Mouse (Mus musculus): Measurements from ENCODE around the gene Fam184b. TPM values are rescaled to one million over a fixed set of nuclear protein-coding genes. Genes with fewer than 3 reads are reported as not detected.

Gene Fam184b
- polyA plus RNA-seq (2012; rRNA removed): 1.5 and 2.6 TPM in 2 replicates

- DNase-seq (ENCODE audit: low read depth): peak; percentile 90
- TF ChIP-seq CTCF (IDR thresholded peaks at IDR 0.05; ENCODE audit: borderline replicate concordance, extremely low read depth, insufficient read depth, insufficient read length): no peak
- no peak for TF ChIP-seq POLR2A (IDR thresholded peaks at IDR 0.05; ENCODE audit: borderline replicate concordance, extremely low read depth, insufficient read depth, insufficient read length, poor library complexity, severe bottlenecking)
Measured at GRCm38 (mm10) chr5:45638806-45639714, at the start of gene Fam184b. Fam184b (minus strand) TSS chr5:45639614.

DNA sequence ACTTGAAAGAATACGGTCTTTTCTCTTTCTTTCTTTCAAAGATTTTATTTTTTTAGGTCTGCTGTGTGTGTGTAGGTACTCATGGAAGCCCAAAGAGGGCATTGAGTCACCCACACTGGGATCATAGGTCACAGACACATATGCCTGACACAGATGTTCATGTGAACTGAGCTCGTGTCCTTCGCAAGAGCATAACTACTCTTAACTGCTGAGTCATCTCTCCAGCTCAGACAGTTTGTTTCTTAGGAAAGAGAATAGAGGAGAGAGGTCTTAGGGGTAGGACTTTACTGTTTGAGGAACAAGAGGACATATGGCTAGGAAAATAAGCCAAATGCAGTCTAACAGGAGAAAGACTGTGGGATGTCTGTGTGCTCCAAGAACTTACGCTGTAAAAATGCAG is 49.7 kb upstream of the Fam184b start:
- no peak for DNase-seq (ENCODE audit: low read depth)
- TF ChIP-seq CTCF (IDR thresholded peaks at IDR 0.05; ENCODE audit: borderline replicate concordance, extremely low read depth, insufficient read depth, insufficient read length) (no peak), POLR2A (IDR thresholded peaks at IDR 0.05; ENCODE audit: borderline replicate concordance, extremely low read depth, insufficient read depth, insufficient read length, poor library complexity, severe bottlenecking) (no peak)

GRCm38 (mm10) chr5:45686223-45686622 is 46.8 kb upstream of the Fam184b start:
- DNase-seq (ENCODE audit: low read depth): no peak
- TF ChIP-seq POLR2A (IDR thresholded peaks at IDR 0.05; ENCODE audit: borderline replicate concordance, extremely low read depth, insufficient read depth, insufficient read length, poor library complexity, severe bottlenecking) (no peak), CTCF (IDR thresholded peaks at IDR 0.05; ENCODE audit: borderline replicate concordance, extremely low read depth, insufficient read depth, insufficient read length) (no peak)

GRCm38 (mm10) chr5:45685243-45685642 is 45.8 kb upstream of the Fam184b start:
- no peak for TF ChIP-seq POLR2A (IDR thresholded peaks at IDR 0.05; ENCODE audit: borderline replicate concordance, extremely low read depth, insufficient read depth, insufficient read length, poor library complexity, severe bottlenecking)
- TF ChIP-seq CTCF (IDR thresholded peaks at IDR 0.05; ENCODE audit: borderline replicate concordance, extremely low read depth, insufficient read depth, insufficient read length): no peak
- DNase-seq (ENCODE audit: low read depth): no peak

DNA sequence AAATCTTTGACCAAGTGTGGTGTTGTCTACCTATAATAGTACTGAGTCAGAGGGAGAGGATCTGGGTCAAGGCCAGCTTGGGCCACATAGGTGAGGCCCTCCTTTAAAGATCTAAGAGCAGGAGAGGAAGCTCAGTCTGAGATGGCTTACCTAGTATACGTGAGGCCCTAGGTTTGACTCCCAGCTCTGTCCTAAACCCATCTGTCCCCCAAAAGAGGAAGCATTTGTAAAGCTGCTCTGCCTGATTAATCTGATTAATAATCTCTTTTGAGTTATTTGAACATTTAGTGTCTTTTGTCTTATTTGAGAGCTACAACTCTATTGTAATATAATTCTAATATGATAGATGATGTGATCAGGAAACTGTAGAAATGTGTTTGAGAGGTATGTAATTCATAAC is 44.0 kb upstream of the Fam184b start:
- TF ChIP-seq CTCF (IDR thresholded peaks at IDR 0.05; ENCODE audit: borderline replicate concordance, extremely low read depth, insufficient read depth, insufficient read length) (no peak), POLR2A (IDR thresholded peaks at IDR 0.05; ENCODE audit: borderline replicate concordance, extremely low read depth, insufficient read depth, insufficient read length, poor library complexity, severe bottlenecking) (no peak)
- DNase-seq (ENCODE audit: low read depth): no peak

GRCm38 (mm10) chr5:45679955-45680354 is 40.5 kb upstream of the Fam184b start:
- DNase-seq (ENCODE audit: low read depth): no peak
- TF ChIP-seq POLR2A (IDR thresholded peaks at IDR 0.05; ENCODE audit: borderline replicate concordance, extremely low read depth, insufficient read depth, insufficient read length, poor library complexity, severe bottlenecking) (no peak), CTCF (IDR thresholded peaks at IDR 0.05; ENCODE audit: borderline replicate concordance, extremely low read depth, insufficient read depth, insufficient read length) (no peak)

- no peak for DNase-seq (ENCODE audit: low read depth)
- no peak for TF ChIP-seq CTCF (IDR thresholded peaks at IDR 0.05; ENCODE audit: borderline replicate concordance, extremely low read depth, insufficient read depth, insufficient read length)
- no peak for TF ChIP-seq POLR2A (IDR thresholded peaks at IDR 0.05; ENCODE audit: borderline replicate concordance, extremely low read depth, insufficient read depth, insufficient read length, poor library complexity, severe bottlenecking)
Measured at GRCm38 (mm10) chr5:45677639-45678038, 38.2 kb upstream of the Fam184b start.

DNA sequence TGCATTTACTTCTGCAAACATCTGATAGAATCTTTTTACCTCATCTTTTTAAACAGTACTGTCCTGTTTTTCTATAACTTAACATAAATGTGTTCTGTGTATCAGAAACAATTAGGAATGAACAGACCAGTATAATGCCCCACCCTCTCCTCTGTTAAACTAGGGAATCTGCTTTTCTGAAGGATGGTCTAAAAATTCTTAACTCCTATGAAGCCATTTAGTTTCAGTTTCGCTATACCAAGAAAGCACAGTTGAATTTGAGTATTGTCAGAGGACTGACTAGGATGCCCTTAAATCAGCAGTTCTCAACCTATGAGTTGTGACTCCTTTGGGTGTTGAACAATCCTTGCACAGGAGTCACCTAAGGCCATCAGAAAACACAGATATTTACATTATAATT is 35.6 kb upstream of the Fam184b start:
- TF ChIP-seq CTCF (IDR thresholded peaks at IDR 0.05; ENCODE audit: borderline replicate concordance, extremely low read depth, insufficient read depth, insufficient read length) (no peak), POLR2A (IDR thresholded peaks at IDR 0.05; ENCODE audit: borderline replicate concordance, extremely low read depth, insufficient read depth, insufficient read length, poor library complexity, severe bottlenecking) (no peak)
- DNase-seq (ENCODE audit: low read depth): no peak

DNA sequence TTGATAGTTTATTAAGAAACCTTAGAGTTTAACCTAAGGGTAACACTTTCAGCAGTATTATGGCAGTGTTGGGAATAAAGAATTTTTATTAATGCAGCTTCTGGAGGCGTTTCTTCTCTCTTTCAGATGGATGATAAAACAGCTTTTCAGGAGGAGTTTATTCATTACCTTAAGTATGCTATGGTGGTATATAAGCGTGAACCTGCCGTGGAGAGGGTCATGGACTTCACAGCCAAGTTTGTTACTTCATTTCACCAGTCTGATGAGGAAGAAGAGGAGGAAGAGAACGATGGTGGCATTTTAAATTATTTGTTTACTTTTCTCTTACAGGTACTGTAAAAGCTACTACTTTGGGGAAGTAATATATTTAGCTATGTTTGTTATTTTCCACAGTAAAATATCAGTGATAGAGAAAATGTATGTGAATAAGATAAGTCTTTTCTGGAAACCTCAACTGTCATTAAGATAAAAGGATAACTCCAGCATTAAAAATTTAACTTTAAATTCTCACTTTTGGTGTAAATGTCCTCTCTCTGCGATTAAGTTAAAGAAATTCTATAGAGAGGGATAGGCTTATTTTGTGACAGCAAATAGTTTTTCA is 31.6 kb upstream of the Fam184b start:
- DNase-seq (ENCODE audit: low read depth): no peak

GRCm38 (mm10) chr5:45670280-45670670 is 30.9 kb upstream of the Fam184b start:
- TF ChIP-seq CTCF (IDR thresholded peaks at IDR 0.05; ENCODE audit: borderline replicate concordance, extremely low read depth, insufficient read depth, insufficient read length) (no peak), POLR2A (IDR thresholded peaks at IDR 0.05; ENCODE audit: borderline replicate concordance, extremely low read depth, insufficient read depth, insufficient read length, poor library complexity, severe bottlenecking) (no peak)
- DNase-seq (ENCODE audit: low read depth): no peak

More for the DNA sequence above, 31.6 kb upstream of the Fam184b start:
- TF ChIP-seq POLR2A (IDR thresholded peaks at IDR 0.05; ENCODE audit: borderline replicate concordance, extremely low read depth, insufficient read depth, insufficient read length, poor library complexity, severe bottlenecking) (no peak), CTCF (IDR thresholded peaks at IDR 0.05; ENCODE audit: borderline replicate concordance, extremely low read depth, insufficient read depth, insufficient read length) (no peak)

DNA sequence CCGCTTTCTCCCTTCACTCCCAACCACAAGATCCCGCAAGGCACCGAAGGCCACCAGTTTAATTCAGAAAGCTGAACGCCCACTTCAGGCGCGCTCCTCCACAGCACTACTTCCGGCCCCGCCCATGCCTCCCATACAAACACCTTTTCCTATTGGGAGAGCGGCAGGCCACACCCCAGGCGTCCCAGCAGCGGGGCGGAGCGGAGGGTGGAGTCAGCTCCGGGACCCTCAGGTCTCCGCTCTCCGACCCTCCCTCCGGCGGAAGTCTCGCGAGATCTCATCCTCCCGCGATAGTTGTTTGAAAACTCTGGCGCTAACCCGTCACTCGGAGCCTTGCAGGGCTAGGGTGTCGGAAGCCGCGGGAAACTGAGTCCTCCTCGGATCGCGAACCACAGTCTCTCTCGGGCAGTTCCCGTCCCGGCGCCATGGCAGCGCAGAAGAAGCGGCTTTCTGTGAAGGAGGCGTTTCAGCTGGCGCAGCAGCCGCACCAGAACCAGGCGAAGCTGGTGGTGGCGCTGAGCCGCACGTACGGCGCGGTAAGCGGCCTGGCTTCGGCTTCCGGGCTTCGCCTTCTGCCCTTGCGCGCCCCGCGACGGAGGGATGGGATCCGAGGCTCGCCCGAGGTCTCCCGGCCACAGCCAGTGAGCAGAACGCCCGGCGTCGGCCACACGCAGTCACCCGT is 30.3 kb upstream of the Fam184b start, which contains the start of gene Ncapg:
Gene Ncapg (plus strand): TSS at position 322 of the 682 bp plus-strand sequence.
- DNase-seq (ENCODE audit: low read depth): peak; percentile 99
- TF ChIP-seq POLR2A (IDR thresholded peaks at IDR 0.05; ENCODE audit: borderline replicate concordance, extremely low read depth, insufficient read depth, insufficient read length, poor library complexity, severe bottlenecking) (peak; percentile 12; the same call in 1 of the 2 replicates), CTCF (IDR thresholded peaks at IDR 0.05; ENCODE audit: borderline replicate concordance, extremely low read depth, insufficient read depth, insufficient read length) (no peak)
